Mouse (Mus musculus) T-helper 2 cell (primary cell): ENCODE measurements around the gene Jaml.

Experiments used
- in situ Hi-C: fragments of 300-600 bp; cut with MboI, MseI; formaldehyde crosslinking; loops from one replicate; pipeline ENCODE4 v1.15.1; 2025; ENCODE audit warnings: high pct_unique_total_duplicates

Jaml gene

DNA sequence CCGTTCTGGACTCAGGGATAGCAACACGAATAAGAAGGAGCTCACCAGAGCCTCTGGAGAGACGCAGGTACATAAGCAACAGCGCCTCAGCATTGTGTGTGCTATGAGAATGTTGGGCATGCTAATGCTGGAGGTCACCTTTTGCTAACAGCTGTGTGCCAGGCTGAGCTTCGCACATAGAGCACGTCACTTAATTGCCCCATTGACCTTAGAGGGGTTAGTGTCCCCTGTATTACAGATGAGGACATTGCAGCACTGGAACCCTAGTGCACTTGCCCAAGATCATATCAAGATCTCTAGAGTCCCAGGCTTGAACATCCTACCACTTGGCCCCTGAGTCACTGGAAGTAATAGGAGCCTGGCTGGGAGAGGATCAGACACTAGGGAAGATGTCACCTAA is 41.6 kb downstream of the Jaml start:
- in situ Hi-C loops, result no loop called here

- in situ Hi-C loops, result no loop called here
Measured at GRCm38 (mm10) chr9:45121001-45121400, 42.0 kb downstream of the Jaml start.

- in situ Hi-C loops, result no loop called here
Measured at GRCm38 (mm10) chr9:45121769-45122168, 42.8 kb downstream of the Jaml start.

GRCm38 (mm10) chr9:45122209-45122761 is 43.3 kb downstream of the Jaml start:
- in situ Hi-C loops, result no loop called here

- in situ Hi-C loops, result no loop called here
Measured at GRCm38 (mm10) chr9:45125211-45125610, 46.2 kb downstream of the Jaml start.

DNA sequence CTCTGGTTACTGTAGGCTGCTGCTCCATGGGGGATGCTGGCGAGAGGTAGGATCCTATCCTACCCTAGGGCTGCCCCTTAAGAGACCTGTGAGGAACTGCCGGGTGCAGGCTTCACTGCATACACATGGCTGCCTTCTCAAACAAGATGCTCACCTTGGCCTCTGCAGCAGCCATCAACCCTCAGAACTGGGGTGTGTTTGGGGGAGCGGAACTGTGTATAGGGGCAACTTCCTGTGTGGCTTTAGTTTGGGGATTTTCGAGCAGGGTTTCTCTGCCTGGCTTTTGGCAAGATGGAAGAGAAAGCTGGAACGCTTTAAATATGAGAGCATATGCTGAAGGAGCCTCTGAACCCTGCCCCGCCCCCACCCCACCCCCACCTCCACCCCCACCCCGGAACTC is 48.0 kb downstream of the Jaml start:
- in situ Hi-C loops, result no loop called here

DNA sequence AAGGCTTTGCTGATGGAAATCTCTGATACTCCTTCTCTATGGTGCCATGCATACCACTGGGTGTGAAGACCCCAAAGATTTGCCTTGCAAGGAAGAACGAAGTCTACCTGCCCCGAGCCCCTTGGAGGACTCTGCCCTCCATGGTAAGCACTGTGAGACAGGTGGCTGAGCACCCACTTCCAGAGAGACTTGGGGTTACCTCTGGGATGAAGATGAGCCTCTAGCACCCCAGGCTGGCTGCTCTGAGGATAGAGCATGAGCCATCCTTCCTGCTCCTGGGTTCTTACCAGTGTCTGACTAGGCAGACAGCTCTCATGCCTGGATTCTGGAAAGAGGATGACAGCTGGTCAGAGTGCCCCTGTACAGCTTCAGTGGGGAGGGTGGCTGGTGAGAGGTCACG is 51.1 kb downstream of the Jaml start:
- in situ Hi-C loops, result no loop called here

- in situ Hi-C loops, result no loop called here
Measured at GRCm38 (mm10) chr9:45133484-45134310, 54.7 kb downstream of the Jaml start.

GRCm38 (mm10) chr9:45136442-45137169 is 57.6 kb downstream of the Jaml start:
- in situ Hi-C loops, result no loop called here

DNA sequence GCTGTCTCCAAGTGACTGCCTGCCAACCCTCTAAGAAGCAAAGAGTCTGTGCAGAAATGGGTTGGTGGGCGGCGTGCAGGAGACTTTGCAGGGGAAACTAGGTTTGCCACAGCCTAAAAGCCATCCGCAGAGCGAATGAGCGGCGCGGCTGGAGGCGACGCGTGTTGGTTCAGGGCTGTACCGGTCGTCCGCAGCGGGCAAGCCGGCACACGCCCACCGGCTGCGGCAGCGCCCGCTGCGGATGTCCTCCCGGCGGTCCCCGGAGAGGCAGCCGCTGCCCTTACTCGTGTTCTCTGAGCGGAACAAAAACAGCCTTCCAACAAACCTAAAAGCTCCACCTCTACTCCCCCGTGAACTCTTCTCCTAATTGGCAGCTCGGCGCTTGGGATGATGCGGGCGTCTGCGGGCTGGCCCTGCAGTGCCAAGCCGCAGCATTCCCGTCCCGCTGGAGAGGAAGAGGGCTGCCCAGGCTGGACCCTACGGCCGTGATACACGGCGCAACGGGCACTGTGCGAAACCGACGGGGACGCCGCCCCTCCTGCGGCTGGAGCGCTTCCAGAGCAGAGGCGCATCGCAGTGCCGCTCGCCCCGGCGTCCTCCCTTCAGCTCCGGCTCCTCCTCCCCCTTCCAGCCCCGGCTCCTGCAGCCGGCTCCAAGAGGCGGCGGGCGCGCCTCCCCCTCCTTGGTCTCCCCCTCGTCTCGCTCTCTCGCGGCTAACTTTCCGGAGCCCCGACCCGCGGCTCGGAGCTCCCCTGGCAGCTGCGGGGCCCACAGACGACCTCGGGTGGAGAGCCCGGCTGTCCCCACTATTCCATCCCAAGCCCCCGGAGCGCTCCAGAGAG is 59.4 kb downstream of the Jaml start, which contains the start of gene Scn4b:
Gene Scn4b (plus strand): TSS at position 205 of the 842 bp plus-strand sequence.
- in situ Hi-C loops, result no loop called here

- in situ Hi-C loops, result no loop called here
Measured at GRCm38 (mm10) chr9:45139082-45139481, 60.1 kb downstream of the Jaml start.

GRCm38 (mm10) chr9:45140945-45141344 is 62.0 kb downstream of the Jaml start:
- in situ Hi-C loops, result loop anchor here (5.0 to 10.0 kb wide), 2 partner anchors 114 to 244 kb away; no protein-coding TSS in a partner anchor

DNA sequence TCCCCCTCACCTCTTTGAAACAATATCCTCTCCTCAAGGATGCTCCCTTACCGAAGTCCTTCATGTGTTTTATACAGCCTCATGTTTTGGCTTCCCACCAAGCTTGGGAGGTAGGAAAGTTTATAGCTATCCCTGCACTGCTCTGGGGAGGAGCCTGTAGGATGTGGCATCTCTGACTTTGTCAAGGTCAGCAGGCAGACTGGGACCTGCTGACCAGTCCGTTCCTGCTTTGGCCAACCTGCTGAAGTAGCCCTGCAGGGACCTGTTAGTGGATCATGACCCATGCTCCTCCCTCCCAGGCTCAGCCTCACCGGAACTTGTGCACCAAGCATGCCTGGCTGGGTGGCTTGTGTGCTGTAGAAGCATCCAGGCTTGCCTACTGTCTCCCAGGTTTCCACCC is 63.7 kb downstream of the Jaml start:
- in situ Hi-C loops, result loop anchor here (5.0 to 10.0 kb wide), 2 partner anchors 115 to 242 kb away; no protein-coding TSS in a partner anchor

GRCm38 (mm10) chr9:45145533-45146266 is 66.7 kb downstream of the Jaml start:
- in situ Hi-C loops, result loop anchor here (10.0 kb wide), 1 partner anchor 239 kb away; no protein-coding TSS in a partner anchor

DNA sequence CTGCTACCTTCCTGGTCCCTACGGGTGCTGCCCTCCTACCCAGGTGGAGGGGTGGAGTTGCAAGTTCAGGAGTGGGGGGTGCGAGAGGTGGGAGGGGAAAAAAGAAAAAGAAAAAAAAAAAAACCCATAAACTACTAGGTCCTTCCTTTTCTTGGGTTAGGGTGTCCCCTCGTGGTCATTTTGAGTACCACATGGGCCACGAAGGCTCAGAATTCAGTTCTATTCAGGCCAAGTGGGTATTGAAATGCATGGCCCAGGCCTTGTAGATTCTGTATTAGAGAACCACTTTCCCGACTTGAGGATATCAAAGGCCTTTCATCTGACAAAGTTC is 67.2 kb downstream of the Jaml start:
- in situ Hi-C loops, result loop anchor here (10.0 kb wide), 1 partner anchor 239 kb away; no protein-coding TSS in a partner anchor

DNA sequence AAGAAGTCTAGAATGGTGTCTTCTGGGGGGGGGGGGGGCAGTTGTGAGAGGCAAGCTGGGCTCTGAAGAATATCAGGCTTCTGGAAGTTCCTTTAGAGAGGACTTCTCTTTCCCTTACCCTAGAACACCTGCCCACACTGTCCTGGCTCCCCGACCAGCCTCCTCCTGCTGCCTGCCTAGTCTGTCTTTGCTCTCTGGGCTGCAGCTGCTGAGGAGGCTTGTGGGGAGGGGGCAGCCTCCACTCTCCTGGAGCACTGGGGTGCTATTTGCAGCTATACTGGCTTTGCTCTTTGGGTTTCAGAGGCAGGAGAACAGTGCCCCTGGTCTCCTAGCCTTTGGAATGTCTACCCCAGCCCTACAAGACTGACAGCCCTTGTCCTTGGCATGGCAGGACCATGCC is 72.0 kb downstream of the Jaml start:
- in situ Hi-C loops, result no loop called here

DNA sequence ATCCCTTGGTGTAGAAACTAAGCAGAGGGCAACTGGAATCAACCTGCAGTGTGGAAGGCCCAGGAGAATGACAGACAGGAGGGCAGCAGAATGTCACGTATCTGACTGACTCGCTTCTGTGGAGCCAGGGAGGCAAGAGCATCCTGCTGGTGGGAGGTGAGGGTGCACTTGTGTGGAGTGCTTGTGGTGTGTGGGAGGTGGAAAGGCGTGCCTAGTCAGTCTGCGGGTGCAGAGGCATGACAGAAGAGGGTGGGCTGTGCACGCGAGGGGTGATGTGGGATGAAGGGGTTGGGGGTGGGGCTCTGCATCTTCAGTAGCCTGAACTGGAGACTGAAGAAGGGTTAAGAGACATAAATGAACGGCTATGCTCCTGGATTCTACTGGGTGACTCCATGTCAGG is 74.4 kb downstream of the Jaml start:
- in situ Hi-C loops, result no loop called here
